Mouse (Mus musculus) colon, adult 2 months (tissue): ENCODE data around the gene Fam24b. TPM values are rescaled to one million over a fixed set of nuclear protein-coding genes. Genes with fewer than 3 reads are reported as not detected.

Source experiments
- polyA plus RNA-seq: library from polyadenylated mRNA; depleted of rRNA; stranded (reverse); fragments of >200 nt; gene quantifications from 2 replicates; pipeline ENCODE4 v1.2.3, GENCODE M21; 2012; rRNA removed

The Fam24b gene
- polyA plus RNA-seq = not detected in 2 replicates

DNA sequence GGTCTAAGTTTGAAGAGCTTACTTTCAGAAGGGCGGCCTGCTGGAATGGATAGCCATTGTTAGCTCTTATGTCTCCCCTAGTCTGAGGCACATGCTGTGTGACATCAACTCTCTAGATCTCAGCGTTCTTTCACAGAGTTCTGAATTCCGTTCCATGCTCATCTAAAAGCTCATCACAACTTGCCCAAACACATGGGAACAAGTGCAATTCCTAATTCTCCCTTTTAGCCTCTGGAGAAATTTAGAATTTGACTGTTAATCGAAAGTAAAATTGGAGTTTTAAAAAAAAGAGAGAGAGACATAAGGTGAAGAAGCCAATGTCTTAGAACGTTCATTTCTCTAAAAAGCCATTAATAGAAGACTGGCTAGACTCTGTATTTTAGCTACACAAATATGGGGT, at the start of gene Fam24b:
Fam24b (minus strand) TSS at position 101 of the 400 bp plus-strand sequence.

DNA sequence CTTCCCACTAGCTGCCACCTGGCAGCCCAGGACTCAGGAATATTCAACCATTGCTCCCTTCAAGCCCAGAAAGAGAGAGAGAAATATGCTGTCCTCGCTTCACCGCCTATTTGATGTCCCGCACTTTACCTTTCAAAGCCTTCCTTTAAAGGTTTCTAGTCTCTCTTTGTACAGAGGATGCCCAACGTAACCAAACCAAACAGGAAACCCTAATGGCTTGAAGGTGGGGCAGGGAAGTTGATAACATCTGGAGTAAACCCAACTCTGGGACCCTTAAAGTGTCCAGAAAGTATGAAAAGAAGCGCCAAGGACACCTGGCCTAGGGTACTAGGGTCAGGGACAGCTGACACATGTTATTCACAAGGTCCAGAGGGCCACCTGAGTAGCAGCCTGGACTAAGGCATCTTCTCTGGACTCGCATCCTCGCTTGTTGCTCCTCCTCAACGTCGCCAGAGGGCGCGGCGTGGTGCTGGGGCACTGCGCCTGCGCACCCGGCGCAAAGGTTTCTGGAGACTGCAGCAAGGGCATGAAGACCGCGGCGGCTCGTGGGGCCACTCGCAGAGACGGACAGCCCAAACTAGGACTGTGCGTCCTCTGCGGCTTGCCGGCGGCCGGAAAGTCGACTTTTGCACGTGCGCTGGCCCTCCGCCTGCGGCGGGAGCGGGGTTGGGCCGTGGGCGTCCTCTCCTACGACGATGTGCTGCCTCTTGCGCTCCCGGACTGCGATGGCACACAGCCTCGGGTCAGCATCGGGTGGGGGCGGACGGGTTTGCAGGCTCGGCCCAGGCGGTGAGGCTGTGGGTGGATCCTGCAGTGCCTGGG, 41.5 kb upstream of the Fam24b start, which contains the start of gene Pstk:
Pstk (plus strand) TSS at position 494 of the 822 bp plus-strand sequence.

GRCm38 (mm10) chr7:131362615-131363300, 33.4 kb upstream of the Fam24b start, which contains the start of gene 2310057M21Rik:
TSS of gene 2310057M21Rik (minus strand) at chr7:131362759.

GRCm38 (mm10) chr7:131333564-131333963, 4.2 kb upstream of the Fam24b start, which contains the start of gene Fam24a:
TSS of gene Fam24a (plus strand) at chr7:131333864.

GRCm38 (mm10) chr7:131322192-131322591, 7.1 kb downstream of the Fam24b start, which contains the start of gene Cuzd1:
TSS of gene Cuzd1 (minus strand) at chr7:131322292.

Other genes starting within 250 kb of the Fam24b start
- not detected in 2 replicates for gene 4933402N03Rik, start 183.2 kb downstream of the Fam24b start, polyA plus RNA-seq
- 0.12 TPM in 1 of 2 replicates, not detected in the other for gene 5430419D17Rik, start 155.1 kb downstream of the Fam24b start, polyA plus RNA-seq
- gene Cuzd1, start 7.2 kb downstream of the Fam24b start, polyA plus RNA-seq = 5.2 TPM in 1 of 2 replicates, not detected in the other
- gene Fam24a, start 4.3 kb upstream of the Fam24b start, polyA plus RNA-seq = not detected in 2 replicates
- 1.7 and 2.5 TPM in 2 replicates for gene 2310057M21Rik, start 33.2 kb upstream of the Fam24b start, polyA plus RNA-seq
- gene Pstk, start 41.6 kb upstream of the Fam24b start, polyA plus RNA-seq = 61.4 and 76.9 TPM in 2 replicates
- 6.4 and 7.0 TPM in 2 replicates for gene Ikzf5, start 81.0 kb upstream of the Fam24b start, polyA plus RNA-seq
- gene Acadsb, start 81.1 kb upstream of the Fam24b start, polyA plus RNA-seq = 2.7 and 3.2 TPM in 2 replicates
- gene Hmx3, start 213.4 kb upstream of the Fam24b start, polyA plus RNA-seq = 4.1 and 4.6 TPM in 2 replicates
- gene Hmx2, start 219.3 kb upstream of the Fam24b start, polyA plus RNA-seq = 1.1 TPM in 2 replicates
- 44.6 and 47.3 TPM in 2 replicates for gene Bub3, start 230.7 kb upstream of the Fam24b start, polyA plus RNA-seq